Mouse (Mus musculus) 3T3-L1 (cell line): ENCODE results near the gene Ufsp1.

Experiments
- DNase-seq: peaks from one replicate; pipeline ENCODE4 v3.0.0-alpha.2; 2015; ENCODE audit warnings: low read depth, low spot score

Ufsp1 gene

GRCm38 (mm10) chr5:137295712-137296111, 1.3 kb downstream of the Ufsp1 start:
- DNase-seq, result no peak

GRCm38 (mm10) chr5:137297126-137297525, 2.7 kb downstream of the Ufsp1 start:
- DNase-seq, result no peak

GRCm38 (mm10) chr5:137299240-137299639, 4.8 kb downstream of the Ufsp1 start:
- no peak for DNase-seq

GRCm38 (mm10) chr5:137301253-137301652, 6.8 kb downstream of the Ufsp1 start:
- DNase-seq, result no peak

- DNase-seq, result no peak
Observed at GRCm38 (mm10) chr5:137303609-137304008, 9.2 kb downstream of the Ufsp1 start.

- peak; percentile 50 for DNase-seq
Observed at GRCm38 (mm10) chr5:137304165-137304564, 9.7 kb downstream of the Ufsp1 start.

GRCm38 (mm10) chr5:137304816-137305215, 10.4 kb downstream of the Ufsp1 start:
- peak; percentile 32 for DNase-seq

- DNase-seq, result peak; percentile 39
Observed at GRCm38 (mm10) chr5:137305822-137306221, 11.4 kb downstream of the Ufsp1 start.

- peak; percentile 32 for DNase-seq
Observed at GRCm38 (mm10) chr5:137306439-137307005, 12.1 kb downstream of the Ufsp1 start.

GRCm38 (mm10) chr5:137307071-137307912, 12.9 kb downstream of the Ufsp1 start, which contains the start of gene Srrt:
Gene Srrt, minus strand, starts transcription at chr5:137307674.
- DNase-seq, result peak; percentile 98

GRCm38 (mm10) chr5:137308356-137308755, 13.9 kb downstream of the Ufsp1 start:
- DNase-seq, result peak; percentile 62

GRCm38 (mm10) chr5:137313466-137314192, 19.2 kb downstream of the Ufsp1 start:
- peak; percentile 50 for DNase-seq

GRCm38 (mm10) chr5:137314193-137315083, 20.0 kb downstream of the Ufsp1 start, which contains the start of gene Trip6:
Gene Trip6, minus strand, starts transcription at chr5:137314404.
- DNase-seq, result peak; percentile 93

GRCm38 (mm10) chr5:137315084-137315903, 20.9 kb downstream of the Ufsp1 start:
- no peak for DNase-seq

- no peak for DNase-seq
Observed at GRCm38 (mm10) chr5:137317361-137317760, 22.9 kb downstream of the Ufsp1 start.

- DNase-seq, result peak; percentile 31
Observed at GRCm38 (mm10) chr5:137318570-137318969, 24.1 kb downstream of the Ufsp1 start.

- no peak for DNase-seq
Observed at GRCm38 (mm10) chr5:137320996-137321395, 26.6 kb downstream of the Ufsp1 start.

- no peak for DNase-seq
Observed at GRCm38 (mm10) chr5:137330910-137331309, 36.5 kb downstream of the Ufsp1 start.

- peak; percentile 18 for DNase-seq
Observed at GRCm38 (mm10) chr5:137332857-137333511, 38.6 kb downstream of the Ufsp1 start.
